Mouse (Mus musculus) T-cell, adult 2 months (primary cell): ENCODE results near the gene Ankrd31.
"Not testable (repeated sequence)": the region's sequence is repeated elsewhere in the genome, so short reads cannot be mapped to it uniquely, and the experiment has no call there.

Source experiments
- DNase-seq: peaks from one replicate; pipeline ENCODE4 v3.0.0; 2022; ENCODE audit warnings: low spot score

The Ankrd31 gene

GRCm38 (mm10) chr13:96941481-96941880, 193.4 kb downstream of the Ankrd31 start:
- not testable (repeated sequence) for DNase-seq

DNA sequence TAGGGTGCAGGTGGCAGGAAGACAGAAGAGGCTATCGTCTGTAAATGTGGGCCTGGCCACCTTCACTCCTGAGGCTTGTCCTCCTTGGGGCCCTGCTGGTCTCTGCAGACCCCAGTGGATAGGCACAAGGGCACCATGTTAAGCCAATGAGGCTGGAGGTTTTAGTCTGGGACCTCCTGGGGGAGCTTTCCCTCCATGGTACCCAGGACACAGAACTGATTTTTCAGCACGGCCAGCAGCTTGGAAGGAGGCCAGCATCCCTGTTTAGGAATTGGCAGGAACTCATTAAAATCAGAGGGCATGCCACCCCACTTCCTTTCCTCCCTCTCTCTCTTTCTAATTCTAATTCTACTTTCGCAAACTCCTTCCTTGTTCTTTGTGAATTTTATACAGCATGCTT, 195.5 kb downstream of the Ankrd31 start:
- no peak for DNase-seq

DNA sequence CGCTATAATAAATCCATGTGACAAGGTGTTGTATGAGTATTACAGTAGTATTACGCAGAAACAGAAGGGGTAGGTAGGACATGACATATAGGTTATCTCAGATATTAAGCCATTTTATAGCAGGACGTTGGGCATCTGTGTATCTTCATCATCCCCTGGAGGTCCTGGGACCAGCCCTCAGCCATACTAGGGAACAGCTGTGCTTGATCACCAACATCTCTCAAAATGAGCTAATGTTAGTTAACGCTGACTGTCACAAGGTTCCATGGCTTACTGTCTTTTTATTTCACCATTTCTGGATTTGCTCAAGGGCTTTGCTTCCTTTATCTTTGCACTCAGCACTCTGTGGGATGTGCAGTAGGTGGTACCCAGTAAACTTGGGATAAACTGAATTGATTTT, 197.7 kb downstream of the Ankrd31 start:
- no peak for DNase-seq

DNA sequence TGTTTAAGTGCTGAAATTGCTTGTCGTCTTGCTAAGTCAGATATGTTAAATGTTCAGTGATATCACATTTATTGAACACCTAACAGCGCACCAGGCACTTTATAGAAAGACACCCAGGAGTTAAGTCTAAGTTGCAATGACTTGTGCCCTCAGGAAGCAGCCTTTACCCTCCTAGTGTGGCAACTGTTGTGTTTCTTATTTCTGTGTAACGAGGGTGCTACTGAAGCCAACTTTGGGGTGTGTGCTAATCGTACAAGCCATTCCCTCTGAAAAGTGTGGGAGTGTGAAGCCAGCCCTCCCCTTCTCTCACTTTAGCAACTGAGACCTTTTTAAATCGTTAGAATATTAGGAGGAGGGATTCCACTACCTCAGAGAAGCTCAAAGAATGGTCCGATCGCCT, 199.7 kb downstream of the Ankrd31 start:
- no peak for DNase-seq

- DNase-seq: no peak
These were observed 203.8 kb downstream of the Ankrd31 start for GRCm38 (mm10) chr13:96951880-96952279.

DNA sequence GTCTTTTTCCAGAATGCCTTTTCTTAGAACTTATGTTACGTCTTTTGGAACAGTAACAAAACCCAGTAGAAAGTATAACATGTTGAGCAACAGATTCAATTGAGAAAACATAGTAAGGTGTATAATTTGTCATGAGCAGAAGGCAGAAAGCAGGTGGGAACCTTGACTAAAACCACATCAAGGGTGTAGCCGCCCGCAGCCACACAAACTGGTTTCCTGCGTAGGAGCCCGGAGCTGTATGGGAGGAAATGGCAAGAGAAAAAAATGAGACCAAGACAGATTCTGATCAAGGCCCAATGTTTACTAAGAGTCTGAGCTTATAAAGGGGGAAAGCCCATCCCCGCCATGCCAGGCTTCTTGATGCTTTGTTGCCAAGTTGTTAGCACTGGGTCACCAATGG, 208.4 kb downstream of the Ankrd31 start:
- peak; percentile 89 for DNase-seq
